Mouse (Mus musculus) liver, postnatal 0 days (tissue): Measurements from ENCODE around the gene Crybg3. TPM values are rescaled to one million over a fixed set of nuclear protein-coding genes. Genes with fewer than 3 reads are reported as not detected.

Experiments
- ATAC-seq: fragments of 200-750 bp; cut with Nextera tagmentation; 2 replicates; pipeline ENCODE4 v1.8.0; 2017; ENCODE audit warnings: mild to moderate bottlenecking, moderate library complexity
- DNase-seq: peaks from one replicate; pipeline ENCODE4 v3.0.0-alpha.2; 2016
- H3K27ac ChIP-seq: fragments of 300-500 bp; sonication (generic); 2 replicates; pipeline ENCODE4 v1.5.1; 2014; ENCODE audit warnings: antibody characterized with exemption, moderate library complexity, mild to moderate bottlenecking, low read depth
- H3K27me3 ChIP-seq: fragments of 300-500 bp; sonication (generic); 2 replicates; pipeline ENCODE4 v1.6.1; 2014; ENCODE audit warnings: low read length, control low read depth, mixed read lengths; ENCODE audit not compliant: insufficient read depth
- H3K36me3 ChIP-seq: fragments of 300-500 bp; sonication (generic); replicated peaks from 2 replicates; pipeline ENCODE4 v1.6.1; 2014; ENCODE audit warnings: mild to moderate bottlenecking, control low read depth, low read length, moderate library complexity, mixed read lengths; ENCODE audit not compliant: insufficient read depth
- H3K4me1 ChIP-seq: fragments of 300-500 bp; sonication (generic); 2 replicates; pipeline ENCODE4 v1.6.1; 2014; ENCODE audit warnings: antibody characterized with exemption, mild to moderate bottlenecking, control low read depth; ENCODE audit not compliant: insufficient read depth
- H3K4me2 ChIP-seq: fragments of 300-500 bp; sonication (generic); 2 replicates; pipeline ENCODE4 v1.6.1; 2014; ENCODE audit warnings: low read depth, mild to moderate bottlenecking, low read length, moderate library complexity, mixed read lengths
- H3K4me3 ChIP-seq: fragments of 300-500 bp; sonication (generic); 2 replicates; pipeline ENCODE4 v1.5.1; 2014; ENCODE audit warnings: low read depth, low read length
- H3K9ac ChIP-seq: fragments of 300-500 bp; sonication (generic); replicated peaks from 2 replicates; pipeline ENCODE4 v1.6.1; 2014; ENCODE audit warnings: mild to moderate bottlenecking, moderate library complexity
- H3K9me3 ChIP-seq: fragments of 300-500 bp; sonication (generic); 2 replicates; pipeline ENCODE4 v1.6.1; 2016; ENCODE audit warnings: mild to moderate bottlenecking, control low read depth, low read length, mixed read lengths
- CTCF ChIP-seq: sonication (generic); IDR thresholded peaks from 2 replicates; pipeline ENCODE4 v1.5.1; 2016; ENCODE audit warnings: antibody characterized with exemption, low read depth
- EP300 ChIP-seq: IDR thresholded peaks from 2 replicates; pipeline ENCODE4 v1.6.1; 2016; ENCODE audit warnings: antibody characterized with exemption, low read depth, mild to moderate bottlenecking
- WGBS: fragments of 180-500 bp; shearing (Covaris S2); extraction: QIAGEN DNeasy Blood & Tissue Kit; methylation state at CpG from one replicate; pipeline ENCODE4 v1.1.7; 2014; ENCODE audit not compliant: insufficient replicate concordance; 5-methylcytosine and 5-hydroxymethylcytosine counted together
- polyA plus RNA-seq: library from polyadenylated mRNA; unstranded; fragments of >200 nt; fragmentation: Nextera tagmentation; extraction: Ambion mirVana; gene quantifications from 2 replicates; pipeline ENCODE4 v1.2.1, GENCODE M21; 2015

Crybg3 gene
- polyA plus RNA-seq, 1 experiment from 2014 or later: 1.0 TPM

DNA sequence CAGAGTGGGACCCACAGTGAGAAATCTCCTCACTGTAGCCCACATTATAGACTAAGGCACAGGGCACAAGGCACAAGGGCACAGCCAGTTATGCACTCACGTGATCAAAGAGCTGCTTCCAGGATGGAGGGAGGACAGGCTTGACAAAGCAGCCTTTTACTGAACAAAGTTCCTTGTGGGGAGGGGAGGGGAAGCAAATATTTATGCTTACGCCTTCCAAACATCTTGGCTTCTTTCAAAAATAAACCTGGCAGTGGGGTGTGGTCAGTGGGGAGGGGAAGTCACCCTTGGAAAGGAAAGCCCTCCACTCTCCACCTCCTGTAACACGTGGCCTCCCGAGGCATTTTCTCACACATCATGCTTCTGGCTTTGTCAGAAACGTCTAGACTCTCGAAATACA, 14.5 kb downstream of the Crybg3 start:
- no peak for TF ChIP-seq EP300
- no peak for TF ChIP-seq CTCF
- WGBS: 42% methylated on average over 6 of the region's 6 CpGs
- no peak overlapping the region for H3K4me2 ChIP-seq

DNA sequence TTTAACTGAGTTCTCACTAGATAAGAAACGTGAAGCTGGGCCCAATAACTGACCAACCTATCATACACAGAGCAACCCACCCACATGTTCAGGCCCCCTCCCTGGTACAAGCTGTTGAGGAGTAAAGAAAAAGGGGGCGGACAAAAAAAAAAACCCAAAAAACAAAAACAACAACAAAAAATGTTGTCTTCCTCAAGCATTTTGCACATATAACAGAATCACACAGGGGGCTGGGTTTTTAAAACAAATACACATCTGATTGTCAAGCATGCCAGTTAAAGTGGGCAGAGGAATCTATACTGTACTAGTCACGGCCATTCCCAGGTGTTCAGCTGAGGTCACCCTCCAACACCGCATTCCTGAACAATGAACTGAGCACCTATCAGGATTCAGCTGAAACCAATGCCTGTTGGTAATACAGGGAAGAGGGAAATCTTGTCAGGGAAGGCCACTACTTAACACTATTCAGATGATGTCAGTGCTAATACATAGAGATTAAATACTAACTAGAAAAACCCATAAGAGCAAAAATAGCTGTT, 15.0 kb downstream of the Crybg3 start:
- no peak for TF ChIP-seq EP300
- no peak for TF ChIP-seq CTCF
- ATAC-seq: no peak

More for the DNA sequence above, 14.5 kb downstream of the Crybg3 start:
- no peaks in the 10 kb centered on the region for H3K9me3 ChIP-seq
- DNase-seq: no peak
- no peaks in the 10 kb centered on the region for H3K36me3 ChIP-seq
- H3K4me3 ChIP-seq: no peak overlapping the region
- no peaks in the 10 kb centered on the region for H3K27me3 ChIP-seq
- no peak overlapping the region for H3K27ac ChIP-seq
- no peak for ATAC-seq
- no peaks in the 10 kb centered on the region for H3K4me1 ChIP-seq
- no peak overlapping the region for H3K9ac ChIP-seq

DNA sequence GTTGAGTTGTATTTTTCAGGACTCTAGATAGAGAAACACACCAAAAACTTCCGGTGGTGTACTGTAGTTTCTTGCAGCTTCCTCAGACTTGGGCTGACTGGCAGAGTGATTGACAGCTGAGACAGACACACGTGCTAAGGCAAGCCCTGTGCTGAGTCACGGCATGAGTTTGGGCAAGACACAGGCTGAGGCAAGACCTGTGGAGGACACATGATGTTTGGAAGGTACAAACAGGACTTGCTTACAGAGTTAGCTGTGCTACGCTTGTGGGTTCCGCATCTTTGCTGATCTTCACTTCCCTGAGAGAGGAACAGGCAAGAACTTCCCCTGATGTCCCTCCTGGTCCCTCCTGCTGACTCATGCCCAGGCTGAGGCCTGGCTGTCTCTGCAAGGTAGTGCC, 17.3 kb downstream of the Crybg3 start:
- no peak overlapping the region for H3K9ac ChIP-seq
- H3K4me3 ChIP-seq: no peak overlapping the region
- TF ChIP-seq EP300 (no peak), CTCF (no peak)
- DNase-seq (peak; percentile 24), ATAC-seq (peak; percentile 56)
- H3K4me1 ChIP-seq: no peaks in the 10 kb centered on the region
- no peak overlapping the region for H3K27ac ChIP-seq
- WGBS: 55% methylated on average over 5 of the region's 5 CpGs
- H3K4me2 ChIP-seq: no peak overlapping the region
- no peaks in the 10 kb centered on the region for H3K9me3 ChIP-seq
- H3K36me3 ChIP-seq: no peaks in the 10 kb centered on the region
- H3K27me3 ChIP-seq: no peaks in the 10 kb centered on the region

More for the DNA sequence above, 15.0 kb downstream of the Crybg3 start:
- Histone ChIP-seq H3K27me3 (no peaks in the 10 kb centered on the region), H3K9ac (no peak overlapping the region), H3K4me2 (no peak overlapping the region), H3K9me3 (no peaks in the 10 kb centered on the region), H3K4me3 (no peak overlapping the region), H3K36me3 (no peaks in the 10 kb centered on the region), H3K4me1 (no peaks in the 10 kb centered on the region), H3K27ac (no peak overlapping the region)
- 82% methylated on average over 4 of the region's 4 CpGs for WGBS
- DNase-seq: no peak

DNA sequence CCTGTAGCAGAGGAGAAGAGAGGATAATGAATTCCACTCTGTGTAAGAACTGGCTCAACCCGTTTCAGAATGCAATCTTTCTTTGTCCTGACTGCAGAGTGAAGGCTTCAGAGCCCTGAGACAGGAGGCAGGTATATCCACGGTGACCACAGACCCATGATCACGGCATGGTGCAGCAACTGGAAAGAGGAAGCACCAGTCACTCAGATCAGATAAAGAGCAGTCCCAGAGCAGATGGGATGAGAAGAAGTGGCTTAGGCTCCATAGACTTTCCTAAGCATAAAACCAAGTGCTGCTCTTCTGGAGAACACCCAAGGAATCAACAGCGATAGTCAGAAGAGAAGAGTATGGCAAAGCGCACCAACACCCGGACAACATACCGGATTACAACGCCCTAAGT, 21.5 kb downstream of the Crybg3 start:
- H3K36me3 ChIP-seq: no peaks in the 10 kb centered on the region
- TF ChIP-seq CTCF (no peak), EP300 (no peak)
- DNase-seq (no peak), ATAC-seq (no peak)
- WGBS: 67% methylated on average over 8 of the region's 8 CpGs
- no peaks in the 10 kb centered on the region for H3K27me3 ChIP-seq
- no peak overlapping the region for H3K4me3 ChIP-seq
- no peaks in the 10 kb centered on the region for H3K4me1 ChIP-seq
- H3K9me3 ChIP-seq: no peaks in the 10 kb centered on the region
- no peak overlapping the region for H3K4me2 ChIP-seq
- H3K27ac ChIP-seq: no peak overlapping the region
- H3K9ac ChIP-seq: no peak overlapping the region

DNA sequence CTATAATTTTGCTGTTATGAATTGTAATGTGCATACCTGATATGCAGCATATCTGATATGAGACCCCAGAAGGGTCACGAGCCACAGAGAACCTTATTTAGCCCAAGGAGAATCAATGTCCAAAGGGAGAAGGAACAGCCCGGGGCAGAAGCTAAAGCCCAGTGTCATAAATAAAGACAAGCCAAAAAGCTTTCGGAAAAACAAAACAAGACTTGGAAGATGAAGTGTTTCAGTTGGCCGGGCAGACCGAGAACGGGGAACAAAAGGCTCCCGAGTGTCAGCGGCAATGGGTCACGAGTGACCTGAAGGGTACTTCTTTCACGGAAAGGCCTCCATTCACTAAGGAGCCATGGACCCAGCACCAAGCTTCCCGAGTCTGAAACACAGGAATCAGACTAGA, 26.8 kb downstream of the Crybg3 start:
- Histone ChIP-seq H3K27me3 (no peaks in the 10 kb centered on the region), H3K36me3 (no peaks in the 10 kb centered on the region), H3K27ac (no peak overlapping the region), H3K9ac (no peak overlapping the region), H3K9me3 (no peaks in the 10 kb centered on the region), H3K4me1 (no peaks in the 10 kb centered on the region), H3K4me2 (no peak overlapping the region), H3K4me3 (no peak overlapping the region)
- TF ChIP-seq CTCF (no peak), EP300 (no peak)
- DNase-seq (no peak), ATAC-seq (no peak)
- WGBS: 88% methylated on average over 11 of the region's 11 CpGs

DNA sequence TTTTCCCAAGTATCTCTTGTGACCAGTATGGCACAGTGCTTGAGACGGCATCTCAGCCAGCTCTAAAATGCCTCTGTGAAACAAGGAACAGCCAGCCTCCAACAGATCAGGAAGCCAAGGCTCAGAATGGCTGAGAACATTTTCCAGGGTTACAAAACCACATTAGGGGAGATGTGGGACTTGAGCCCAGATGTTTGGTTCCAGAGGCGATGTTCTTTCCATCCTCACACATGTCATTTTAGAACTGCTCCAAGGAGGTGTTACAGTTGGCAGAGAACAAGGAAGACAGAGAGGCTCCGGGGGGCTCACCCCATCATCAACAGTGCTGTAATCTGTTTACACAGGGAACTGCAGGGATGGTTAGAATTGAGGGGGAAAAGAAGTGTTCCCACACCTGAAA, 28.1 kb downstream of the Crybg3 start:
- Histone ChIP-seq H3K27me3 (no peaks in the 10 kb centered on the region), H3K4me3 (no peak overlapping the region), H3K4me1 (no peaks in the 10 kb centered on the region), H3K9me3 (no peaks in the 10 kb centered on the region), H3K36me3 (no peaks in the 10 kb centered on the region), H3K9ac (no peak overlapping the region), H3K4me2 (no peak overlapping the region), H3K27ac (no peak overlapping the region)
- 77% methylated on average over 3 of the region's 3 CpGs for WGBS
- TF ChIP-seq CTCF (no peak), EP300 (no peak)
- DNase-seq: no peak
- no peak for ATAC-seq

DNA sequence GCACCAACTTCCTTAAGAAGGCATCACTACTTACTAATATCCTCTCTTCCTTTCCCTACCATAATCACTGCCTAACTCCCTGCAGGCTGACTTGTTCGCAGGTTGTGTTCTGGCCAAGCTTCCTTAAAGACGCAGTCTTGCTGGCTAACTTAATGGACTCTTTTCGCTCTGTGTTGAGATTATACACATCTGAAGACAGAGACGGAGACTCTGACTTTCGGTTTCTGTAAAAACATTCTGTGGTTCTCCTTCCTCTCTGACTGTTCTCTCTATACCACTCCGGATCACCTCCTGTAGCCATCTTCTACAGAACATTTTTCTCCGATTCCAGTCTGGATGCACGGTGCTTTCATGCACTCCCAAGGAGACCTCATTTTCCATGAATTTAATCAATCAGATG, 30.0 kb downstream of the Crybg3 start:
- 76% methylated on average over 8 of the region's 8 CpGs for WGBS
- no peak overlapping the region for H3K4me3 ChIP-seq
- H3K9me3 ChIP-seq: no peaks in the 10 kb centered on the region
- no peaks in the 10 kb centered on the region for H3K27me3 ChIP-seq
- no peaks in the 10 kb centered on the region for H3K4me1 ChIP-seq
- H3K27ac ChIP-seq: no peak overlapping the region
- no peak overlapping the region for H3K4me2 ChIP-seq
- ATAC-seq: no peak
- H3K9ac ChIP-seq: no peak overlapping the region
- no peak for DNase-seq
- H3K36me3 ChIP-seq: no peaks in the 10 kb centered on the region
- TF ChIP-seq EP300 (no peak), CTCF (no peak)
